Mouse (Mus musculus): ENCODE results near the gene Rps6kl1.

The Rps6kl1 gene

GRCm38 (mm10) chr12:85175087-85175675, 24.1 kb upstream of the Rps6kl1 start:
- DNase-seq: no peak

GRCm38 (mm10) chr12:85174016-85174415, 23.0 kb upstream of the Rps6kl1 start:
- DNase-seq: no peak

GRCm38 (mm10) chr12:85170948-85171307, 19.9 kb upstream of the Rps6kl1 start:
- DNase-seq: no peak

DNA sequence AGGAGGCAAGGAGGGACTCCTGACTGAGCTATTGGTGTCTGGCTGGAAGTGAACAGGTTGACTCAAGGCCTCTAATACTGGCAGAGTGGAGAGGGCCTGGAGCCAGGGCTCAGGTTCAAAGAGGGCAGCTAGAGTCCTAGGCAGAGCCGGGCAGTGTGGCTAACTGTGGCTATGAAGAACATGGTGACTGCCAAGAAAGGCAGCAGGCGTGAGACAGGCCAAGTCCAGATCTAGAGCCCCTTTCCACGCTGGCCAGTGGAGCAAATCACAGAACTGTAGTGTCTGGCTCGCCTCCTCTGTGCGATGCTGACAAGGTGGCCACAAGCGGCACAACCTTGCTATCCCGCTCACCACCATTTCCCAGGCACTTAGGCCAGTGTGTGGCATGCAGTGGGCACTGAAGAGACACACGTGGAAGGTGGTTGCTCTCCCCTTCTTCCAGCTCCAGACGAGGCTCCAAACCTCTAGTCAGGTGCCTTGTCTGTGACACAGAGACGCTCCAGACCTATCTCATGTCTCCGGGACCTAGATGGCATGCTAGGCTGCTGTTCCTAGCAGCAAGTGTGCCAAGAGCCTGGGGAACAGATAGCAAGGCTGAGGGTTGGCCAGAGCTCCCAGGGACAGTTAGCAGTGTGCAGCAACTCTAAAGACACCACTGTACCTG, 19.4 kb upstream of the Rps6kl1 start:
- peak; percentile 52 for DNase-seq

GRCm38 (mm10) chr12:85169877-85170276, 18.8 kb upstream of the Rps6kl1 start:
- DNase-seq: no peak

DNA sequence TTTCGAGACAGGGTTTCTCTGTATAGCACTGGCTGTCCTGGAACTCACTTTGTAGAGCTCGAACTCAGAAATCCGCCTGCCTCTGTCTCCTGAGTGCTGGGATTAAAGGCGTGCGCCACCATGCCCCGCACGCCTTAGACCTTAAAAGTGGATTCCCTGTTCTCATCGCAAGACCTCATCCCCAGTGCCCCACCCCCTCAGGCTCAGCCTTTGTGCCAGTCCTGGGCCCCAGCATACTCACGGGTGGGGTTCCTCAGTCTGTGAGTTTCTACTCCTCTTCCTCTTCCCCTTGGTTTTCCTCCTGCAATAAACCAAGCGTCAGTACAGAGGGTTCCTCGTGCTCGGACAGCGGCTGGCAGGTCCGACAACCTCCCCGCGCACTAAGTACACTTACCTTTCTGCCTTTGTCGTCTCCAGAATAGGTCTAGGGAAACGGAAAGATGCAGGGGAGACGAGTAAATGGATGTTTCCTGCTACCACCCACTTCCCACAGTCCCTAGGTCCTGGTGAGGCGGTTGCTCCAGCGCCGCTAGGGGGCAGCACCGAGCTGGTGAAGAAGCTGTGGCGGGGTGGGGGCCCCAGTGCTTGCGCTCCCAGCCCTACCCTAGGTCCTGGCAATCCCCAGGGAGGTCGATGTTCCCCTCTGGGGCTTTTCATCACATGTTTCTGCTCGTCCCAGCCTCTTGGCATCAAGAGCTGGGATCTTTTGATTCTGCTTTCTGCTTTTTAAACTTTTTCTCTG, 18.2 kb upstream of the Rps6kl1 start:
- DNase-seq: peak; percentile 81

- DNase-seq: no peak
Observed at GRCm38 (mm10) chr12:85166631-85167030, 15.6 kb upstream of the Rps6kl1 start.

DNA sequence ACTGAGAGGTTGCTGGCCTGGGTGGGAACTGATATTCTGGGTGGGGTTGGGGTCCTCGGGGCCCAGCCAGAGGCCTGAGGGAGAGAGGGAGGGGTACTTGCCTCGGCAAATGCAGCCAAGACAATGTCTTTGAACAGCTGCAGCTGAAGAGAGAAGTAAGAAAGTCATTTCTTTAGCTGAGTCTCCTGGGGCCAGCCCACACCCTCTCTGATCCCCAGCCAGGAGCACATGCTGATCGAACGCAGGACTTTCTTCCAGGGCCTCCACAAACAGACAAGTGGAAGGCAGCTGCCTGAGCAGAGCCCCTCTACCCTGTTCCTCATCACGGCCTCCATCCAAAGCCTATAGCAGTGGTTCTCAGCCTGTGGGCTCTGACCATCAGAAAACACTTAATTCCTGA, 13.9 kb upstream of the Rps6kl1 start:
- no peak for DNase-seq

- DNase-seq: no peak
Observed at GRCm38 (mm10) chr12:85159592-85159991, 8.5 kb upstream of the Rps6kl1 start.

GRCm38 (mm10) chr12:85158801-85159200, 7.7 kb upstream of the Rps6kl1 start:
- DNase-seq: no peak

- no peak for DNase-seq
Observed at GRCm38 (mm10) chr12:85157797-85158460, 6.9 kb upstream of the Rps6kl1 start.

- no peak for DNase-seq
Observed at GRCm38 (mm10) chr12:85156324-85156723, 5.3 kb upstream of the Rps6kl1 start.

GRCm38 (mm10) chr12:85153011-85153410, 1.9 kb upstream of the Rps6kl1 start:
- no peak for DNase-seq

DNA sequence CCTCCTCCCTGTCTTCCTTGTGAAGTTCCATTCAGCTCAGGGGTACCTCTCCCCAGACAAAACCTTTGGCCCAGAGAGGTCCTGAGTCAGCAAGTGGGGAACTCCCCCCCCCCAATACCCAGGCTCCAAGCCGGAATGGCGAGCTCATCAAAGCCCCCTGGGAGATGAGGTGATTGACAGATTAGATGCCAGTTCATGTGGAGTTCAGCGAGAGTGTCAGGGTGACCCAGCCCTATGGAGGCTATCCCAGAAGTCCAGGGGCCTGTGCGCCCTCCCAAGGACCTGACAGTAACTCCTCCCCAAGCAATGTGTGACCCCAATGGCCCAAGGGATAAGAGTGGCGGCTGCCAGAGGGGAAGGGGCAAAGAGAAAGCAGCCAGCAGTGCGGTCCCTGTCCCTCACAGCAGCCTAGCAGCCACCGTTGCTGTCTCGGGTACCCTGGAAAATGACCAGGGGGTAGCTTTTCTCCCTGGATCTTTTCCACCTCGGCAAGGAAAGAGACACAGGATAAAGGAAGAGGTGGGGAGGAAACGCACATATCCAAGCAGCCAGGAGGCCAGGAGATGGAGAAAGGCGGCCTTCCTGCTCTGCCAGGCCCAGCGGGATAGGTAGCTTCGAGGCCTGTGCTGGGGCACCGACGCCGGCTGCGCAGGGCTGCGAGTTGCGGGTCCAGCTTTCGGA, 603 bp downstream of the Rps6kl1 start:
- DNase-seq: no peak

DNA sequence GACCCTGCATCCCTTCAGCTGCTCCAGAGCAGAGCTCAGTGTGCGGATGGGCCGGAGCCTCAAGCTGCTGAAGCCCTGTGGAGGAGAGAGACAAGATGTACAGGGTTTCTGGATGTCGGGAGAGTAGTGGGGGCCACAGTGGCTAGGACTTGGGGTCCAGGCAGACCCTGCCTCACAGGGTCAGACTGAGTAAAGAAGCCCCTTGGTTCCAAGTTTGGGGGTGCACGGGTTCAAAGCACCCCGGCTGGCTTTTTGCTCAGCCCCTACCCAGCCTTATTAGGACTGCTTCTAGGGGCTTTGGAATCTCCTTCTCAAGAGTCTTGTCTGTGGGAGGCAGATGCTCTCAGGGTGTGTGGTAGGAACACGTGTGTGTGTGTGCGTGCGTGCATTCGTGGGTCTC, 4.2 kb downstream of the Rps6kl1 start:
- DNase-seq: no peak

DNA sequence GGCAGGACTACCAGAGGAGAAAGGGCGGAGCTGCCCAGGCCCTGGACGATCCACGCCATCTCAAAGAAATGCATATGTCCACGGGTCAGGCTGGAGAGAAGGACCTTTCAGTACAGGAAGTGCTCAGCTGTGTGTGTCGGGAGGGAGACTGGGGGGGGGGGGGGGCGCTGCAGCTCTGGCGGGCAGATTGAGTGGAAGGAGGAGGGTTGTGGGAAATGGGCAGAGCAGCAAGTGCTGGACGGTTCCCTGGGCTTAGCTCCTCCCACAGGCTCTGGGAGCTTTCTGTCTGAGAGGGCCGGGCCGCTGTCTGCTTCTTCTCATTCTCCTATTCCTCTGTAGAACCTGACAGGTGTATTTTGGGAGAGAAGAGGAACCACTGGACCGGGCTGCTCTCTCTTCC, 4.7 kb downstream of the Rps6kl1 start:
- no peak for DNase-seq

- DNase-seq: no peak
Observed at GRCm38 (mm10) chr12:85145630-85146029, 5.4 kb downstream of the Rps6kl1 start.

DNA sequence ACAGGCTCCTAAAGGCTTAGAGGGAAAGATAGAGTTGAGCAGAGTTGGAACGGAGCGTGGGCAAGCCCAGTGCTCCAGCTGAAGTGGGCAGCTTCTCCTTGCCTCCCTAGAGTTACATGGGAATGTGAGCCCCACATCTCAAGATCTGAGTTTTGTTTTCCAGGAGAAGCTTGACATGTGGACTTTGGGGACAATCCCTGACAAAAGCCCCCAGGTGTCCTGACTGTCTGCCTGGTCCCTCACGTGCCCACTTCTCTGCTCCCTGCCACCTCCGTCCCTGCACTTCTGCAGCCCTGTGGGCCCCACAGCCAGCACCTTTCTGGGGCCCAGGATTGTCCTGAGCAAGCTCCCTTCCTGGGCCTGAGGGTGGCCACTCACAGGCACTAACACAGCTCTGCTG, 6.2 kb downstream of the Rps6kl1 start:
- DNase-seq: no peak

DNA sequence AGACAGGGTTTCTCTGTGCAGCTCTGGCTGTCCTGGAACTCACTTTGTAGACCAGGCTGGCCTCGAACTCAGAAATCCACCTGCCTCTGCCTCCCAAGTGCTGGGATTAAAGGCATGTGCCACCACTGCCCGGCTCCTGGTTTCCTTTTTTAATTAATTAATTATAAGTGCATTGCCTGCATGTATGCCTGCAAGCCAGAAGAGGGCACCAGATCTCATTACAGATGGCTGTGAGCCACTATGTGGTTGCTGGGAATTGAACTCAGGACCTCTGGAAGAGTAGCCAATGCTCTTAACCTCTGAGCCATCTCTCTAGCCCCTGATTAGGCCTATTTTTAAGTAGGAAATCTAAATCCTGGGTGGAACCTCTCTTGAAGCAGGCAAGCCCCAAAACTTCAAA, 6.8 kb downstream of the Rps6kl1 start:
- peak; percentile 49 for DNase-seq

- DNase-seq: peak; percentile 86
Observed at GRCm38 (mm10) chr12:85142803-85143202, 8.3 kb downstream of the Rps6kl1 start.

- no peak for DNase-seq
Observed at GRCm38 (mm10) chr12:85141096-85141495, 10.0 kb downstream of the Rps6kl1 start.

- no peak for DNase-seq
Observed at GRCm38 (mm10) chr12:85140036-85140701, 10.9 kb downstream of the Rps6kl1 start.

DNA sequence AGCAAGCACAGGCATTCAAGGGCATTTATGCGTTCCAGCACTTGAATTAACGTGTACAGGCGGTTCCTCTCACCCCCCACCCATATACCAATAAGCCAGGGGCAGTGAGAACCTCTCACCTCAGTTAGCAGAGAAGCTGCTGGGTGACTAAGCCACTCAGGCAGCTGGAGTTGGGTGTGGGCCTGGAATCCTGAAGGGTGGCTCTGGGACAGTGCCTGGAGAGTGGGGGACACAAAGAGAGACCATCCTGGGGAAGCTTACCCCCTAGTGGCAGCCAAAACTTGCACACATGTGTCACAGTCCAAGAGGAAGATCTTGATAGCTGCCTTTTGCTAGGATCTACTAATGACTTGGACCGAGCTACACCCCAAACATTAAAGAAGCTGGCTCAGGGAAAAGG, 14.4 kb downstream of the Rps6kl1 start:
- no peak for DNase-seq
